Mouse (Mus musculus) gastrocnemius, adult 8-10 months (tissue): Measurements from ENCODE around the gene Kbtbd4. TPM values are rescaled to one million over a fixed set of nuclear protein-coding genes. Genes with fewer than 3 reads are reported as not detected.
"Not testable (repeated sequence)": the region's sequence is repeated elsewhere in the genome, so short reads cannot be mapped to it uniquely, and the experiment has no call there.

Experiments used
- DNase-seq, 2 experiments: peaks; one replicate each; pipeline ENCODE4 v3.0.0; 2022; ENCODE audit warnings: low spot score in 2 of 2
- total RNA-seq, 4 experiments: library from RNA; stranded (reverse); gene quantifications; 2 replicates each; pipeline ENCODE4 v1.2.4; 2022

Gene Kbtbd4
- total RNA-seq = 10 to 100 TPM; 17.9 to 24.0 (median 22.6) TPM

- peak; percentile 72 to 75 for DNase-seq
Measured at GRCm38 (mm10) chr2:90904076-90904855, at the start of gene Kbtbd4, which contains the start of gene Ndufs3. Gene Kbtbd4 (plus strand): TSS chr2:90904740. Gene Ndufs3 (minus strand): TSS chr2:90904827.

GRCm38 (mm10) chr2:90861486-90861885 is 43.1 kb upstream of the Kbtbd4 start:
- no peak for DNase-seq

- DNase-seq = no peak
Measured at GRCm38 (mm10) chr2:90864184-90864583, 40.4 kb upstream of the Kbtbd4 start.

- peak; percentile 59 to 71 for DNase-seq
Measured at GRCm38 (mm10) chr2:90866524-90866923, 38.0 kb upstream of the Kbtbd4 start.

GRCm38 (mm10) chr2:90870136-90870601 is 34.4 kb upstream of the Kbtbd4 start:
- peak in 1 of 2 experiments; percentile 14 for DNase-seq

GRCm38 (mm10) chr2:90871180-90871961 is 33.2 kb upstream of the Kbtbd4 start:
- DNase-seq = peak; percentile 60 to 74

GRCm38 (mm10) chr2:90874025-90874424 is 30.5 kb upstream of the Kbtbd4 start:
- DNase-seq = peak; percentile 14 to 22

- no peak for DNase-seq
Measured at GRCm38 (mm10) chr2:90875239-90875638, 29.3 kb upstream of the Kbtbd4 start.

- DNase-seq = no peak
Measured at GRCm38 (mm10) chr2:90877584-90878259, 26.8 kb upstream of the Kbtbd4 start.

- no peak for DNase-seq
Measured at GRCm38 (mm10) chr2:90879419-90879818, 25.1 kb upstream of the Kbtbd4 start.

- no peak for DNase-seq
Measured at GRCm38 (mm10) chr2:90880144-90880785, 24.3 kb upstream of the Kbtbd4 start.

- DNase-seq = no peak
Measured at GRCm38 (mm10) chr2:90881824-90882223, 22.7 kb upstream of the Kbtbd4 start.

- DNase-seq = no peak
Measured at GRCm38 (mm10) chr2:90885218-90886041, 19.1 kb upstream of the Kbtbd4 start, which contains the start of gene C1qtnf4. Gene C1qtnf4 (plus strand): TSS chr2:90885860.

- no peak for DNase-seq
Measured at GRCm38 (mm10) chr2:90886436-90886835, 18.1 kb upstream of the Kbtbd4 start.

GRCm38 (mm10) chr2:90887627-90888026 is 16.9 kb upstream of the Kbtbd4 start:
- no peak for DNase-seq

- peak; percentile 19 to 47 for DNase-seq
Measured at GRCm38 (mm10) chr2:90889550-90890548, 14.7 kb upstream of the Kbtbd4 start.

- no peak for DNase-seq
Measured at GRCm38 (mm10) chr2:90893673-90894298, 10.8 kb upstream of the Kbtbd4 start.

GRCm38 (mm10) chr2:90894299-90894677 is 10.3 kb upstream of the Kbtbd4 start:
- not testable (repeated sequence) for DNase-seq
